Mouse (Mus musculus): ENCODE data around the gene Smdt1.
"Not testable (repeated sequence)": the region's sequence is repeated elsewhere in the genome, so short reads cannot be mapped to it uniquely, and the experiment has no call there.

- not testable (repeated sequence) for TF ChIP-seq CTCF (IDR thresholded peaks at IDR 0.05; ENCODE audit: extremely low read depth, insufficient read length, insufficient replicate concordance, low read depth, low read length); POLR2A (IDR thresholded peaks at IDR 0.05; ENCODE audit: low read depth, low read length)
Measured at GRCm38 (mm10) chr15:82364561-82364960, 25.8 kb downstream of the Smdt1 start.
